Mouse (Mus musculus) limb, embryonic 12.5 days (tissue): ENCODE results near the gene Ttc28. TPM values are rescaled to one million over a fixed set of nuclear protein-coding genes. Genes with fewer than 3 reads are reported as not detected.

Experiments used
- ATAC-seq: fragments of 200-750 bp; cut with Nextera tagmentation; 2 replicates; pipeline ENCODE4 v1.8.0; 2017; ENCODE audit warnings: low read depth, moderate TSS enrichment; ENCODE audit not compliant: insufficient number of reproducible peaks, insufficient read depth, low FRiP score, low TSS enrichment
- H3K27ac ChIP-seq: fragments of 300-500 bp; sonication (generic); 2 replicates; pipeline ENCODE4 v1.5.1; 2016; ENCODE audit warnings: mild to moderate bottlenecking, moderate library complexity
- H3K27me3 ChIP-seq: fragments of 300-500 bp; sonication (generic); 2 replicates; pipeline ENCODE4 v1.6.1; 2016; ENCODE audit warnings: mild to moderate bottlenecking, moderate library complexity
- H3K36me3 ChIP-seq: fragments of 300-500 bp; sonication (generic); 2 replicates; pipeline ENCODE4 v1.6.1; 2016; ENCODE audit warnings: mild to moderate bottlenecking, moderate library complexity
- H3K4me1 ChIP-seq: fragments of 300-500 bp; sonication (generic); replicated peaks from 2 replicates; pipeline ENCODE4 v1.6.1; 2016
- H3K4me2 ChIP-seq: fragments of 300-500 bp; sonication (generic); 2 replicates; pipeline ENCODE4 v1.6.1; 2016; ENCODE audit warnings: mild to moderate bottlenecking, moderate library complexity
- H3K4me3 ChIP-seq: fragments of 300-500 bp; sonication (generic); replicated peaks from 2 replicates; pipeline ENCODE4 v1.5.1; 2016; ENCODE audit warnings: mild to moderate bottlenecking
- H3K9ac ChIP-seq: fragments of 300-500 bp; sonication (generic); replicated peaks from 2 replicates; pipeline ENCODE4 v1.6.1; 2016; ENCODE audit warnings: mild to moderate bottlenecking, moderate library complexity
- H3K9me3 ChIP-seq: fragments of 300-500 bp; sonication (generic); 2 replicates; pipeline ENCODE4 v1.6.1; 2016; ENCODE audit warnings: mild to moderate bottlenecking, moderate library complexity
- WGBS: fragments of 180-500 bp; shearing (Covaris S2); methylation state at CpG from one replicate; pipeline ENCODE4 v1.1.7; 2016; 5-methylcytosine and 5-hydroxymethylcytosine counted together
- microRNA counts: library from miRNA; unstranded; fragments of <30 nt; microRNA quantifications from one replicate; lab custom pipeline; 2017
- microRNA-seq: library from miRNA; unstranded; fragments of <30 nt; microRNA quantifications from one replicate; pipeline ENCODE4, GENCODE M21; 2017
- polyA plus RNA-seq: library from polyadenylated mRNA; unstranded; fragments of >200 nt; fragmentation: Nextera tagmentation; extraction: Ambion mirVana; gene quantifications from 2 replicates; pipeline ENCODE4 v1.2.1, GENCODE M21; 2016

Ttc28 gene
- polyA plus RNA-seq, 1 experiment from 2014 or later = 20.0 TPM

- Histone ChIP-seq H3K9me3 (0 out of 2 replicates have a peak, but pooled peaks cover 2% of the 10 kb centered on the region), H3K27ac (peak within 1 kb of the TSS; percentile 89), H3K27me3 (no peaks in the 10 kb centered on the region), H3K4me1 (peaks cover 12% of the 10 kb centered on the region), H3K4me2 (peak within 1 kb of the TSS; percentile 74), H3K9ac (peak within 1 kb of the TSS; percentile 93), H3K4me3 (peak within 1 kb of the TSS; percentile 96), H3K36me3 (peaks cover 19% of the 10 kb centered on the region)
- ATAC-seq = peak; percentile 92
- under 1% methylated on average over 75 of the region's 78 CpGs for WGBS
Observed at GRCm38 (mm10) chr5:111330417-111331098, 451.0 kb downstream of the Ttc28 start, which contains the start of gene Pitpnb. TSS of gene Pitpnb (plus strand) at chr5:111330763.

GRCm38 (mm10) chr5:111331099-111331435 lies 451.5 kb downstream of the Ttc28 start:
- Histone ChIP-seq H3K27me3 (no peaks in the 10 kb centered on the region), H3K27ac (peak overlapping the region; percentile 89), H3K36me3 (peaks cover 24% of the 10 kb centered on the region), H3K4me2 (peak overlapping the region; percentile 74), H3K9ac (peak overlapping the region; percentile 93), H3K4me3 (peak overlapping the region; percentile 96), H3K9me3 (no peaks in the 10 kb centered on the region), H3K4me1 (peaks cover 12% of the 10 kb centered on the region)
- under 1% methylated on average over 14 of the region's 14 CpGs for WGBS
- no peak; the same call in 1 of the 2 replicates for ATAC-seq

DNA sequence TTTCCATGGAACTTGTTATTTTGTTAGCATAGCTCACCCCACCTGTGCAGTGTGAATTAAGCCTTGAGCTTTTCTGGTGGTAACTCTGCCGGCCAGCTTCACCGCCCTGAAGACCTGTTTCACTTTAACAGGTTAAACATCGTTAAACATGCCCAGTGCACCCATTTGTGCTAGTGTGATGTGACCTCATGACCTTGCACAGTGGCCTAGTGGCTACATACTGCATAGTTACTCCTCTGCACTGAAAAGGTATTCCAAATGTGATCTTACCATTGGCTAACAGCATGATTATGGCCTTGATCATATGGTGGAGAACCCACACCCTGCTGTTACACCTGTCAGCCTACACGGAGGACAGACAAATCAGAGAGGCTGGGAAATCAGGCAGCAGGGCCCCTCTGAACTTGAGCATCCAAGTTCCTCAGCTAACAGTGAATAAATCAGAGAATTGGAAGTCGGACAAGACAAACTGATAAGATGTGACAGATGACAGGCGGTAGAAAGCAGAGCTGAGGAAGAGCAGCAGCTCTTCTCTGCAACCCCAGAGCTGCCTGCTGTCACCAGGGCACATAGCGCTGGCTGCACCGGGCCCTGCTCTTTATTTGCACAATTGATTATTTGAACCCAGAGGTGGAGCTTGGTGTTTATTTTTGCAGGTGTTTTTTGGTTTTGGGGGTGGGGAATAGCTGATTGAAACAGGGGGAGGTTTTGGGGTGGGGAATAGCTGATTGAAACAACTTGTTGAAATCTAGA lies 456.5 kb downstream of the Ttc28 start:
- no peak overlapping the region for H3K27ac ChIP-seq
- ATAC-seq = no peak
- no peaks in the 10 kb centered on the region for H3K9me3 ChIP-seq
- no peak overlapping the region for H3K4me3 ChIP-seq
- no peak overlapping the region for H3K9ac ChIP-seq
- 85% methylated on average over 8 of the region's 8 CpGs for whole genome bisulfite sequencing
- H3K4me1 ChIP-seq = peaks cover 12% of the 10 kb centered on the region
- no peak overlapping the region for H3K4me2 ChIP-seq
- no peaks in the 10 kb centered on the region for H3K27me3 ChIP-seq
- peaks cover 65% of the 10 kb centered on the region for H3K36me3 ChIP-seq

MicroRNAs within 50 kb of the gene (microRNA counts, 519-probe panel; counts per million panel counts)
- not detected for microRNA mmu-miR-701 (lab: Ali Mortazavi, UCI)

Small RNAs within 50 kb of the gene (microRNA-seq; reads per million reads assigned to microRNA genes)
- 110 reads per million, percentile 53 among the genes with 10 or more reads in this experiment for gene Mir701

Other genes starting within 250 kb of the Ttc28 start
- gene Noc4l, start 226.4 kb upstream of the Ttc28 start, polyA plus RNA-seq = 57.1 and 60.5 TPM in 2 replicates
- gene Ddx51, start 226.4 kb upstream of the Ttc28 start, polyA plus RNA-seq = 34.5 and 43.1 TPM in 2 replicates
- gene Ep400, start 109.1 kb upstream of the Ttc28 start, polyA plus RNA-seq = 42.6 and 50.1 TPM in 2 replicates
- 31.5 and 35.5 TPM in 2 replicates for gene Pus1, start 99.1 kb upstream of the Ttc28 start, polyA plus RNA-seq
- gene Ulk1, start 69.7 kb upstream of the Ttc28 start, polyA plus RNA-seq = 28.2 and 29.6 TPM in 2 replicates
- gene Hscb, start 40.0 kb upstream of the Ttc28 start, polyA plus RNA-seq = 30.9 and 33.9 TPM in 2 replicates
- 30.9 and 32.6 TPM in 2 replicates for gene Chek2, start 39.8 kb upstream of the Ttc28 start, polyA plus RNA-seq